Mouse (Mus musculus) cerebellum, postnatal 4 days (tissue): ENCODE data around the gene Gm4450.
A peak's percentile ranks its signal among the peaks of the same experiment; 100 is the strongest.
"Not testable (repeated sequence)": the region's sequence is repeated elsewhere in the genome, so short reads cannot be mapped to it uniquely, and the experiment has no call there.

ENCODE experiments used
- DNase-seq, 2 experiments: peaks; one replicate each; pipeline ENCODE4 v3.0.0; 2022; ENCODE audit warnings: low spot score in 2 of 2, mixed read lengths in 1 of 2

The Gm4450 gene

GRCm38 (mm10) chr3:98417328-98417727, 39.6 kb downstream of the Gm4450 start:
- peak; percentile 53 to 87 for DNase-seq

DNA sequence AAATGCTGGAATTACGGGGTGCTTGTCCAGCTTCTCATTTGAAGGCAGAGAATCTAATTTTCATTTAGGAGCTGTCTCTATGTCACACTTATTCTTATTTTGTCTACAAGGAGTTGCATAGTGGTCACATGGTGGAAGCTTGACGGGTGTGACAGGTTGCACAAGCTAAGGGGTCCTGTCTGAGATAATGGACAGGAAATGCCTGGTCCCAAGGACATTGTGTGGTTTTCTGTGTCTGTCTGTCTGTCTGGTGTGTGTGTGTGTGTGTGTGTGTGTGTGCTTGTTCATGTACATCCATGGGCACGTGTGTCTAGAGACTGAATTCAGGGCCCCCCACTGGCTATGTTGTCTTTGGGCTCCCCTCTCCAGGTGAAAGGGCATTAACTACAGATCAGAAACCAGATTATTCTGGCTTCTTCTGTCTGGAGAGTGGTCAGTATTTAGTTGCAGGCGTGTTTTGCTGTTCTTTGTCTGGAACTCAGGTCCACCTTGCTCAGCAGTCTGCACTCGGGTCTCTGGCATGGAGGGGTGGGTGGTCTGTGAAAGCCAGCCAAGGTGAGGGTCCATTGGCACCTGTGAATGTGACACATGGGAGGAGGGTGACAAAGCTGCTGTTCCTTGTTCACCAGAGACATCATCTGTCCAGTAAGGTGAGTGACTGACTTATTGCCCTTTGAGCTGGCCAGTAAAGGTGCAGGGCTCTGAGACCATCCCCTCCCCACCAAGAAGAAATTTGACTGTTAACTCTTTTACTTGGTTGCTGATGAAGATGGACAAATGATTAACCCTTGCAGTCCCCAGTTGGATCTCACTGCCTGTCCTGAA, 40.3 kb downstream of the Gm4450 start:
- no peak for DNase-seq

- no peak for DNase-seq
These were observed 42.6 kb downstream of the Gm4450 start for GRCm38 (mm10) chr3:98414296-98414695.

- no peak for DNase-seq
These were observed 43.2 kb downstream of the Gm4450 start for GRCm38 (mm10) chr3:98413733-98414132.

GRCm38 (mm10) chr3:98410619-98411580, 46.0 kb downstream of the Gm4450 start:
- not testable (repeated sequence) for DNase-seq

GRCm38 (mm10) chr3:98407261-98407780, 49.6 kb downstream of the Gm4450 start:
- DNase-seq = not testable (repeated sequence)

- DNase-seq = not testable (repeated sequence)
These were observed 50.3 kb downstream of the Gm4450 start for GRCm38 (mm10) chr3:98406569-98407144.

GRCm38 (mm10) chr3:98405877-98406276, 51.0 kb downstream of the Gm4450 start:
- not testable (repeated sequence) for DNase-seq

DNA sequence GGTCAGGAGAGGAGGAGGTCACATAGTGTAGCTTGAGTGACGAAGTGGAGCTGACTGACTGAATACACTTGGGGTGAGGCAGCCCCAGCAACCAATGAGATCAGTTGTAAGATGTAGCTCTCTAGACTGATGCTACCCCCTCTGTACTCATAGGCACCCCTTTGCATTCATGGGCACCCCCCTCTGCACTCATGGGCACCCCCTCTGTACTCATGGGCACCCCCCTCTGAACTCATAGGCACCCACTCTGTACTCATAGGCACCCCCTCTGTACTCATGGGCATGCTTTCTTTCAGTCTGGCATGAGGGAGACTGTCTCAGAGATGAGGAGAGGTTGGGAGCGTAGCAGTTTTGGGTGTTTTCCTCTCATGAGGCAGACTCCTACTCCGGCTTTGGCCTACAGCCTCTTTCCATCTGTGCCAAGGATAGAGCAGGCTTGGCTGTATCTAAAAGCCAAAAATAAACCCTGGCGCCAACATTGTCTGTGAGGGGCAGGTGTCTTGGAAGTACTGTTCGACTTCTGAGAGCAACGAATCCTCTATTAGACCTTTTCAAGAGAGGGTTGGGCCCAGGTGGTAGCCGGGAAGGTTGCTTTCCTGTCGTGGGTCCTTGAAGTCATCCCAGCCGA, 52.5 kb downstream of the Gm4450 start:
- not testable (repeated sequence) for DNase-seq
